Mouse (Mus musculus) forebrain, embryonic 12.5 days (tissue): ENCODE results near the gene Itga8. TPM values are rescaled to one million over a fixed set of nuclear protein-coding genes. Genes with fewer than 3 reads are reported as not detected.
A peak's percentile ranks its signal among the peaks of the same experiment; 100 is the strongest.

Experiments
- ATAC-seq: fragments of 200-750 bp; cut with Nextera tagmentation; 2 replicates; pipeline ENCODE4 v1.8.0; 2017; ENCODE audit warnings: moderate TSS enrichment; ENCODE audit not compliant: low FRiP score
- H3K27ac ChIP-seq: fragments of 300-500 bp; sonication (generic); 2 replicates; pipeline ENCODE4 v1.5.1; 2016; ENCODE audit warnings: mild to moderate bottlenecking
- H3K27me3 ChIP-seq: fragments of 300-500 bp; sonication (generic); 2 replicates; pipeline ENCODE4 v1.6.1; 2016; ENCODE audit warnings: mild to moderate bottlenecking
- H3K36me3 ChIP-seq: fragments of 300-500 bp; sonication (generic); replicated peaks from 2 replicates; pipeline ENCODE4 v1.6.1; 2016; ENCODE audit warnings: mild to moderate bottlenecking
- H3K4me1 ChIP-seq: fragments of 300-500 bp; sonication (generic); 2 replicates; pipeline ENCODE4 v1.6.1; 2016
- H3K4me2 ChIP-seq: fragments of 300-500 bp; sonication (generic); 2 replicates; pipeline ENCODE4 v1.6.1; 2016; ENCODE audit warnings: mild to moderate bottlenecking, moderate library complexity
- H3K4me3 ChIP-seq: fragments of 300-500 bp; sonication (generic); replicated peaks from 2 replicates; pipeline ENCODE4 v1.5.1; 2016; ENCODE audit warnings: mild to moderate bottlenecking
- H3K9ac ChIP-seq: fragments of 300-500 bp; sonication (generic); 2 replicates; pipeline ENCODE4 v1.6.1; 2016; ENCODE audit warnings: mild to moderate bottlenecking
- H3K9me3 ChIP-seq: fragments of 300-500 bp; sonication (generic); 2 replicates; pipeline ENCODE4 v1.6.1; 2016
- WGBS: fragments of 180-500 bp; shearing (Covaris S2); methylation state at CpG from one replicate; pipeline ENCODE4 v1.1.7; 2016; 5-methylcytosine and 5-hydroxymethylcytosine counted together
- polyA plus RNA-seq: library from polyadenylated mRNA; unstranded; fragments of >200 nt; fragmentation: Nextera tagmentation; extraction: Ambion mirVana; gene quantifications from 2 replicates; pipeline ENCODE4 v1.2.1, GENCODE M21; 2016

Itga8 gene
- polyA plus RNA-seq, 1 experiment from 2014 or later: 4.8 TPM

DNA sequence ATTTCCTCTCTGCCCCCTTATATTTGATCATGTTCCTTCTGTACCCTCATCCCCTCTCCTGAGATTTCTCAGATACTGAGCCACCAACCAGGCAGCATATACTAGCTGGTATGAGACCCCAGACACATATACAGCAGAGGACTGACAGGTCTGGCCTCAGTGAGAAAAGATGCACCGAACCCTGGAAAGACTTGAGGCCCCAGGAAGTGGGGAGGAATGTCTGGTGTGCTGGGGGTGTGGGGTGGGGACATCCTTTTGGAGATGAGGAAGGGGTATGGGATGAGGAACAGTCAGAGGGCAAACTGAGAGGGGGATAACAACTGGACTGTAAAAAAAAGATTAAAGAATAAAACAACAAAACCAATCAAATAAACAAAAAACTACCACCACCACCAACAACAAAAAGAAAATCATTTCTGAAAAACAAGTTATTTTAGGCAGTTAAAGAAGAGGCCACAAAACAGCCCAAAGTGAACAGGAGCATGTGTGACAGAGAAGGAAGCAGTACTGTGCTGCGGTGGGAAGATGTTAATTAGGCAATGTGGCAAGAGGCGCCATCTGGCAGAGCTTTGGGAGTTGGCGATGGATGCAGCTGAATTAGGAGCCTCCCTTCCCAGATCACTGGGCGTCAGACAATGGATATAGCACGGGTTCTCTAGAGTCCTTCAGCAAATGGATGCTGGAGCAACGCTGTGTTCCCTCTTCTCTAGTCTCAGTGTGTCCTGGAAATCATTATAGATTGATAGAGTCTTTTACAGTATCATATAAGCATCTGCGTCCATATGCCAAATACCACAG lies 9.5 kb downstream of the Itga8 start:
- H3K4me1 ChIP-seq: no peaks in the 10 kb centered on the region
- H3K27ac ChIP-seq: 0 out of 2 replicates have a peak overlapping the region, but pooled peaks have one; percentile 5
- no peak overlapping the region for H3K9ac ChIP-seq
- no peak overlapping the region for H3K4me3 ChIP-seq
- WGBS: 41% methylated on average over 8 of the region's 8 CpGs
- no peaks in the 10 kb centered on the region for H3K36me3 ChIP-seq
- no peak overlapping the region for H3K4me2 ChIP-seq
- ATAC-seq: peak; percentile 85
- H3K27me3 ChIP-seq: no peaks in the 10 kb centered on the region
- no peaks in the 10 kb centered on the region for H3K9me3 ChIP-seq

GRCm38 (mm10) chr2:12290235-12290634 lies 11.5 kb downstream of the Itga8 start:
- WGBS: 94% methylated on average over 3 of the region's 3 CpGs
- H3K9ac ChIP-seq: no peak overlapping the region

DNA sequence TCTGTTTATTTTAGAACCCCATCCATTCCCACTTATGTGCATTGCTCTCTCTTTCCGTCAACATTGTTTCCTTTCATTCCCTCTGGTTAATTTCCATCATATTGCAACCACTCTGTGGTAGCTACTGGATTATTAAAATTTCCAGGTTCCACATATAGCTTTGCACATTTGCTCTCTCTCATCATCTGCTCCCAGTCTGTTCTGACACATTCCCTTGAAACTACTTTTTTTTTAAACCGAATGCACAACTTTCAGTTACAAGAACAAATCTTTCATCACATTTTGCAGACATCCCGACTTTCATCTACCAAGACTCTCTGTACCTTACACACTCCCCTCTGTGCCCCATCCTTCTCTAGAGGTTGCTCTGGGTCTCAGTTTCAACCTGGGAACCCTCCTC lies 13.9 kb downstream of the Itga8 start:
- WGBS: 91% methylated on average over 3 of the region's 3 CpGs
- no peak for ATAC-seq

More at GRCm38 (mm10) chr2:12290235-12290634, 11.5 kb downstream of the Itga8 start:
- H3K4me1 ChIP-seq: no peaks in the 10 kb centered on the region
- ATAC-seq: no peak
- H3K4me3 ChIP-seq: no peak overlapping the region
- H3K4me2 ChIP-seq: no peak overlapping the region
- H3K27me3 ChIP-seq: no peaks in the 10 kb centered on the region
- no peaks in the 10 kb centered on the region for H3K9me3 ChIP-seq
- no peaks in the 10 kb centered on the region for H3K36me3 ChIP-seq
- H3K27ac ChIP-seq: no peak overlapping the region

GRCm38 (mm10) chr2:12280664-12281063 lies 21.1 kb downstream of the Itga8 start:
- no peaks in the 10 kb centered on the region for H3K9me3 ChIP-seq
- WGBS: 85% methylated on average over 1 of the region's 1 CpGs
- H3K4me3 ChIP-seq: no peak overlapping the region
- no peak for ATAC-seq
- no peaks in the 10 kb centered on the region for H3K4me1 ChIP-seq
- H3K27me3 ChIP-seq: no peaks in the 10 kb centered on the region
- H3K36me3 ChIP-seq: no peaks in the 10 kb centered on the region
- H3K9ac ChIP-seq: no peak overlapping the region
- no peak overlapping the region for H3K4me2 ChIP-seq
- H3K27ac ChIP-seq: no peak overlapping the region

More for the DNA sequence above, 13.9 kb downstream of the Itga8 start:
- Histone ChIP-seq H3K4me2 (no peak overlapping the region), H3K9ac (no peak overlapping the region), H3K4me3 (no peak overlapping the region), H3K4me1 (no peaks in the 10 kb centered on the region), H3K36me3 (no peaks in the 10 kb centered on the region), H3K9me3 (no peaks in the 10 kb centered on the region), H3K27me3 (no peaks in the 10 kb centered on the region), H3K27ac (no peak overlapping the region)

DNA sequence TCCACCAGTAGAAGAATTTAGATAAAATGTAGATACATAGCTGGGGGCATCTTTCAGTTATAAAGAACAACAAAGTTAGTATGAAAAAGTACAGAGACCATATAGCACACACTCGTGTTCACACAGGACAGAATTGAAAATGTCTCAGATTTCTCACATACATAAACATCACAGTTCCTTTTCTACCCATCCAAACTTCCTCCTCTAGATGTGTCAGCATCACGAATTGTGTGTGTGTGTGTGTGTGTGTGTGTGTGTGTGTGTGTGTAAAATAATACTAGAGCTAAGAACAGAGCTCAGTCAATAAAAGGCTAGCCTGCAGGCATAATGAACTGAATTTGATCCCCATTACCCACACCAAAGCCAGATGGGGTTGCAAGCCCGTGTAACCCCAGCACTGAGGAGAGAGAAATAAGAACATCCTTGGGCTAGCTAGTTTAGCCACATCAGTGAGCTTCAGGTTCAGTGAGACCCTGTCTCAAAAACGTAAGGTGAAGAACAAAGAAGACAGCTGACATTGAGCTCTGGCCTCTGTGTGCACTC lies 22.6 kb downstream of the Itga8 start:
- no peak overlapping the region for H3K27ac ChIP-seq
- no peak overlapping the region for H3K4me2 ChIP-seq
- no peak for ATAC-seq
- no peaks in the 10 kb centered on the region for H3K9me3 ChIP-seq
- H3K27me3 ChIP-seq: no peaks in the 10 kb centered on the region
- 63% methylated on average over 4 of the region's 4 CpGs for WGBS
- no peaks in the 10 kb centered on the region for H3K36me3 ChIP-seq
- H3K4me1 ChIP-seq: no peaks in the 10 kb centered on the region
- H3K9ac ChIP-seq: no peak overlapping the region
- no peak overlapping the region for H3K4me3 ChIP-seq

GRCm38 (mm10) chr2:12256635-12257317 lies 44.9 kb downstream of the Itga8 start:
- Histone ChIP-seq H3K9me3 (no peaks in the 10 kb centered on the region), H3K4me1 (no peaks in the 10 kb centered on the region), H3K4me3 (no peak overlapping the region), H3K27ac (no peak overlapping the region), H3K9ac (no peak overlapping the region), H3K36me3 (no peaks in the 10 kb centered on the region), H3K4me2 (no peak overlapping the region), H3K27me3 (no peaks in the 10 kb centered on the region)
- WGBS: 79% methylated on average over 2 of the region's 2 CpGs
- ATAC-seq: no peak

DNA sequence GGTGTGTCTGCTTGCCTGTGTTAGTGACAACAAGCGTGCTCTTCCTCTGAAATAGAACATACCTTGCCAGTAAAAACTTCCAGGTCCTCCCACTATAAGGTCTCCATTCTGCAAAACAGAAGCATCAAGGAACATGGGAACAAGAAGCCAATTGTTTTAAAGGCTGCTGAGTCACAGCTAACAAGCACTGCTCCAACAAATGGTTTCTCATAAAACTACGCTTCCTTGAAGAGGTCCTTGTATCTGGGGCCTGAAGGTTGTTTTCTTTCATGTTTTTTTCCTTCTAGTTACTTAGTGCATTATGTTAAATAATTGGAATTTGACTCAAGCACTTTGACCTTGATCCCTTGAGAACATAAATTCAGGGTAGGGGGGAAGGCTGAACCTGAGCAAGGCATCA lies 45.8 kb downstream of the Itga8 start:
- no peaks in the 10 kb centered on the region for H3K27me3 ChIP-seq
- no peaks in the 10 kb centered on the region for H3K4me1 ChIP-seq
- no peak overlapping the region for H3K27ac ChIP-seq
- H3K4me3 ChIP-seq: no peak overlapping the region
- H3K4me2 ChIP-seq: no peak overlapping the region
- H3K9ac ChIP-seq: no peak overlapping the region
- no peaks in the 10 kb centered on the region for H3K9me3 ChIP-seq
- no peaks in the 10 kb centered on the region for H3K36me3 ChIP-seq
- ATAC-seq: no peak
- WGBS: 81% methylated on average over 2 of the region's 2 CpGs

GRCm38 (mm10) chr2:12235345-12235744 lies 66.4 kb downstream of the Itga8 start:
- H3K4me3 ChIP-seq: no peak overlapping the region
- no peak overlapping the region for H3K4me2 ChIP-seq
- no peaks in the 10 kb centered on the region for H3K36me3 ChIP-seq
- no peak for ATAC-seq
- no peak overlapping the region for H3K27ac ChIP-seq
- no peaks in the 10 kb centered on the region for H3K27me3 ChIP-seq
- H3K9ac ChIP-seq: no peak overlapping the region
- H3K4me1 ChIP-seq: no peaks in the 10 kb centered on the region
- no peaks in the 10 kb centered on the region for H3K9me3 ChIP-seq
- WGBS: 88% methylated on average over 3 of the region's 3 CpGs

- H3K27me3 ChIP-seq: no peaks in the 10 kb centered on the region
- ATAC-seq: no peak
- H3K9me3 ChIP-seq: no peaks in the 10 kb centered on the region
- 98% methylated on average over 2 of the region's 2 CpGs for WGBS
- no peaks in the 10 kb centered on the region for H3K4me1 ChIP-seq
- H3K4me2 ChIP-seq: no peak overlapping the region
- H3K4me3 ChIP-seq: no peak overlapping the region
- no peak overlapping the region for H3K27ac ChIP-seq
- no peak overlapping the region for H3K9ac ChIP-seq
- H3K36me3 ChIP-seq: no peaks in the 10 kb centered on the region
Measured at GRCm38 (mm10) chr2:12229721-12230120, 72.0 kb downstream of the Itga8 start.

DNA sequence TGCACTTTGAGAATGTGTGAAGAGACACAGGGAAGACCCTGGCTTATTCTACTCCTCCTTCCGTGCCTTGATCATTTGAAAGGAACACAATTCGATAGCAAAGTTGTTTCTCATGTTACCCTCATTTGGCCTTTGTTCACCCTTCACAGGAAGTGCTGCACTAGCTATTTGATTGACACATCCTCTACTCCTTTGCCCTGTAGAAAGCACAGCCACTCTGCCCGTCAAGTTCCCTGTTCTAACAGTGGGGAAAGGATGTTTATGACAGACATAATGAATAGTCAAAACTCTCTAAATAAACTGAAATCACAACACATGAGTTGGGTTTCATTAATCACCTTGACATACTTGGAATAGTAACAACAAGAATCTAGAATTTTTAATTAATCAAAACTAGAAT lies 73.4 kb downstream of the Itga8 start:
- 72% methylated on average over 3 of the region's 3 CpGs for WGBS
- no peak overlapping the region for H3K9ac ChIP-seq
- no peaks in the 10 kb centered on the region for H3K9me3 ChIP-seq
- no peaks in the 10 kb centered on the region for H3K36me3 ChIP-seq
- ATAC-seq: no peak
- H3K4me2 ChIP-seq: no peak overlapping the region
- H3K4me1 ChIP-seq: no peaks in the 10 kb centered on the region
- H3K4me3 ChIP-seq: no peak overlapping the region
- no peaks in the 10 kb centered on the region for H3K27me3 ChIP-seq
- H3K27ac ChIP-seq: no peak overlapping the region

DNA sequence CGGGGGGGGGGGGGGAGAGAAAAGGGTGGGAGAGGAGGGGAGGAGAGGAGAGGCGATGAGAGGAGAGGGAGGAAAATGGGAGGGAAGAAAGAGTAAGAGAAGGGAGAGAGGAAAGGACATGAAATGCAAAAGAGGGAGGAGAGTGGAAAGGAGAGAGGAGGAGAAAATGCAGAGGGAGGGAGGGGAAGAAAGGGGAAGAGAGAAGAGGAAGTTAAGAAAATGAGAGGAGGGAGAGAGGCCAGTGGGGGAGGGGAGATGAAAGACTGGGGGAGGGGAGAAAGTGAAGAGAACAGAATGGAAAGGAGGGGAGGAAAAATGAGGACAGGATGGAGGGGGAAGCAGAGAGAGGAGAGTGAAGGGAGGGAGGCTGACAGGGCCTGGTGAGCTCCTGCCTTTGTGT lies 74.5 kb downstream of the Itga8 start:
- Histone ChIP-seq H3K9ac (no peak overlapping the region), H3K9me3 (no peaks in the 10 kb centered on the region), H3K36me3 (no peaks in the 10 kb centered on the region), H3K4me1 (no peaks in the 10 kb centered on the region), H3K4me3 (no peak overlapping the region), H3K4me2 (no peak overlapping the region), H3K27me3 (no peaks in the 10 kb centered on the region), H3K27ac (no peak overlapping the region)
- WGBS: 0% methylated on average over 1 of the region's 2 CpGs
- ATAC-seq: no peak

- H3K27ac ChIP-seq: no peak overlapping the region
- H3K4me2 ChIP-seq: no peak overlapping the region
- no peaks in the 10 kb centered on the region for H3K9me3 ChIP-seq
- no peaks in the 10 kb centered on the region for H3K36me3 ChIP-seq
- H3K4me3 ChIP-seq: no peak overlapping the region
- no peak overlapping the region for H3K9ac ChIP-seq
- WGBS: 82% methylated on average over 1 of the region's 1 CpGs
- no peak for ATAC-seq
- no peaks in the 10 kb centered on the region for H3K4me1 ChIP-seq
- no peaks in the 10 kb centered on the region for H3K27me3 ChIP-seq
Measured at GRCm38 (mm10) chr2:12226367-12226766, 75.4 kb downstream of the Itga8 start.
